Mouse (Mus musculus) liver, adult 2 months (tissue): Measurements from ENCODE around the gene Esp3. TPM values are rescaled to one million over a fixed set of nuclear protein-coding genes. Genes with fewer than 3 reads are reported as not detected.
"Not testable (repeated sequence)": the region's sequence is repeated elsewhere in the genome, so short reads cannot be mapped to it uniquely, and the experiment has no call there.

ENCODE experiments used
- DNase-seq: peaks from one replicate; pipeline ENCODE4 v3.0.0-alpha.2; 2011; ENCODE audit warnings: low read depth, low spot score; ENCODE audit errors: extremely low read depth
- H3K27ac ChIP-seq: fragments of 200-500 bp; replicated peaks from 2 replicates; pipeline ENCODE4 v1.5.1; 2012; ENCODE audit warnings: low read depth, mild to moderate bottlenecking, control low read depth, inconsistent platforms, low read length; ENCODE audit not compliant: insufficient read depth
- H3K27me3 ChIP-seq: fragments of 200-500 bp; 2 replicates; pipeline ENCODE4 v1.6.1; 2012; ENCODE audit warnings: mild to moderate bottlenecking, moderate library complexity, low read length, inconsistent platforms; ENCODE audit not compliant: control insufficient read depth, insufficient read depth
- H3K36me3 ChIP-seq: fragments of 200-500 bp; 2 replicates; pipeline ENCODE4 v1.6.1; 2012; ENCODE audit warnings: low read length, inconsistent platforms; ENCODE audit not compliant: control insufficient read depth, insufficient read depth
- H3K4me1 ChIP-seq: fragments of 200-500 bp; 2 replicates; pipeline ENCODE4 v1.6.1; 2011; ENCODE audit warnings: low read length; ENCODE audit not compliant: control insufficient read depth, insufficient read depth
- H3K4me3 ChIP-seq: fragments of 200-500 bp; 2 replicates; pipeline ENCODE4 v1.5.1; 2011; ENCODE audit warnings: low read depth, mild to moderate bottlenecking, control low read depth, low read length, moderate library complexity; ENCODE audit not compliant: insufficient read depth
- H3K79me2 ChIP-seq: fragments of 200-500 bp; 2 replicates; pipeline ENCODE4 v1.6.1; 2012; ENCODE audit warnings: inconsistent platforms, mild to moderate bottlenecking, low read length, moderate library complexity; ENCODE audit not compliant: control insufficient read depth, insufficient read depth
- H3K9ac ChIP-seq: fragments of 200-500 bp; 2 replicates; pipeline ENCODE4 v1.6.1; 2012; ENCODE audit warnings: low read depth, mild to moderate bottlenecking, control low read depth, inconsistent platforms, low read length
- CTCF ChIP-seq: fragments of 200-500 bp; IDR thresholded peaks from 2 replicates; pipeline ENCODE4 v1.5.1; 2011; ENCODE audit warnings: low read depth, low read length, control low read depth
- POLR2A ChIP-seq: fragments of 200-500 bp; IDR thresholded peaks from 2 replicates; pipeline ENCODE4 v1.6.1; 2011; ENCODE audit warnings: low read length, control low read depth; ENCODE audit not compliant: insufficient read depth; ENCODE audit errors: extremely low read depth
- whole genome bisulfite sequencing: fragments of 180-500 bp; shearing (Covaris S2); methylation state at CpG from one replicate; pipeline ENCODE4 v1.1.7; 2018; 5-methylcytosine and 5-hydroxymethylcytosine counted together
- polyA plus RNA-seq: library from polyadenylated mRNA; depleted of rRNA; stranded (reverse); fragments of >200 nt; gene quantifications from 2 replicates; pipeline ENCODE4 v1.2.3, GENCODE M21; 2012; rRNA removed
- total RNA-seq: library from RNA; depleted of rRNA; stranded (reverse); fragments of >200 nt; gene quantifications from 2 replicates; pipeline ENCODE4 v1.2.3, GENCODE M21; 2014; rRNA removed

Gene Esp3
- total RNA-seq (not detected in 2 replicates), polyA plus RNA-seq (not detected in 2 replicates)

DNA sequence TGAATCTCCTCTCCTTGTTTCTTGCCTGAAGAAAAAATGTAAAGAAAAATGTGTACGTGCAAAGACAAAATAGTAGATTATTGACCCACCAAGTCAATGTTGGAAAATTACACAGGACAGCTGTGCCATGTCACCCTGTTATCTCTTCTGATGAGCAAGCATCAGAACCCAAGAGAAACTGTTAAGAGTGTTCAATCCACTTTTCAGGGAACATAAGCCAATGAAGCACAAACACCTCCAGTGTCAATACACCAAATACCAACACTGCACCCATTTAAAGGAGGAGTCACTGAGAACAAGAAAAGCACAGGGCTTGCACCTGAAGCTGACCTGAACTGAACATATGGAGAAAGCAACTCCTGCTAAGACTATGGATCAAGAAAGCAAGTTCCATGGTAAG is at the start of gene Esp3:
Gene Esp3 (plus strand): TSS at position 301 of the 400 bp plus-strand sequence.
- not testable (repeated sequence) for H3K27ac ChIP-seq, H3K79me2 ChIP-seq, DNase-seq, H3K27me3 ChIP-seq, H3K36me3 ChIP-seq, H3K4me1 ChIP-seq, H3K4me3 ChIP-seq, H3K9ac ChIP-seq
- WGBS: 82% methylated on average over 1 of the region's 1 CpGs

DNA sequence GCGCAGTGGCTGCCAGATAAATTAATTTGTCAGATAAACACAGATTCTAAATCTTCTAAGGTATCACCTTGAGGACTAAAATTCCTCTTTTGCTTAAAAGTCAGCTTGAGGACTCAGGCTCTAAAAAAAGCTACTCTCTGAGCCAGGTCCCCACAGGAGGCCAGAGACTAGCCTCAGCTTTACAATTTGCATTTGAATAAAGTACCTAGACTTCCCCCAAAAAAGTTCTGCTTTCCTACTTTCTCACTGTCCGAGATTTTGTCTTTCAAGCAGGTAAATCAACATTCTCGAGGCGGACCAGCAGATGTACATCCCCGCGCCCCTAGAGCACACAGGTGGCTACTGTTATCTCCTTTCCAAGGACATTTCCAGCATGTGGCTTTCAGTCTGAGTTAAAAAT is 48.0 kb upstream of the Esp3 start:
- not testable (repeated sequence) for DNase-seq, H3K9ac ChIP-seq, H3K27me3 ChIP-seq, H3K27ac ChIP-seq, H3K79me2 ChIP-seq, H3K36me3 ChIP-seq, H3K4me3 ChIP-seq, H3K4me1 ChIP-seq
- 45% methylated on average over 6 of the region's 6 CpGs for WGBS

DNA sequence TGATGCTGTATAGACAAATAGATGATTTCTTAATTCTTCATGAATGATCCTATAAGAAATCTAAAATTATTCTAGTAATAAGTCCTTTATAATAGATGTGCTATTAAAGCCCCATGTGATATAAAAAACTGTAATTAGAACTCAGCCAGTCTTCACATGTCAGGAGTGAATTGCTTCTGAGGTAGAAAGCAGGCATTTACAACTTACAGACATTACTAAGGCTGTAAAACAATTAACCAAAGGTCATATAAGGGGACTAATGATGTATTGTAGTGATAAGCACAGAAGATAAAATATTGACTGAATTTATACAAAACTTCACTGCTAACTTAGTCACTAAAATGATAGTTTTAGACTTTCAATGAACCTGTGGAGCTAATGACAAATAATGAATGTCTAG is 40.6 kb upstream of the Esp3 start:
- TF ChIP-seq POLR2A (no peak), CTCF (no peak)

DNA sequence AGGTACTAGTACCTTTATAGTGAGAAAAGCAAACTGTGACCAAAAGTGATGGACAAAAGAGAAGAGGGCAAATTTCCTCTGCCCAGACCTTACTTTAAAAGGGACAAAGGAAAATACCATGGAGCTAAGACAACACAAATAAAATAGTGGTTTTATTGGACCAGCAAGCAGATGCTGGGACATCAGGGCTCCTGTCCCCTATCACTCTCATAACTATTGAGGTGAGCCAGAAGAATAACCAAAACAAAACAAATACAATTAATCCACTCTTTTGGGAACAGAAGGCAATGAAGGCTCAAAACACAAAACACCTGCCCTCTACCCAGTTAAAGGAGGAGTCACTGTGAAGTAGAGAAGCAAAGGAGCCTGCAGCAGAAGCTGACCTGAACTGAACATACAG is 33.6 kb upstream of the Esp3 start, which contains the start of gene Esp4:
Gene Esp4 (plus strand): TSS at position 301 of the 400 bp plus-strand sequence.
- no peak within 1 kb of the TSS for H3K9ac ChIP-seq

More for the DNA sequence above, 40.6 kb upstream of the Esp3 start:
- no peak for DNase-seq
- H3K27me3 ChIP-seq: no peaks in the 10 kb centered on the region
- no peak overlapping the region for H3K27ac ChIP-seq
- no peaks in the 10 kb centered on the region for H3K4me1 ChIP-seq
- H3K4me3 ChIP-seq: no peak overlapping the region
- H3K9ac ChIP-seq: no peak overlapping the region
- no peaks in the 10 kb centered on the region for H3K36me3 ChIP-seq
- H3K79me2 ChIP-seq: no peaks in the 10 kb centered on the region

DNA sequence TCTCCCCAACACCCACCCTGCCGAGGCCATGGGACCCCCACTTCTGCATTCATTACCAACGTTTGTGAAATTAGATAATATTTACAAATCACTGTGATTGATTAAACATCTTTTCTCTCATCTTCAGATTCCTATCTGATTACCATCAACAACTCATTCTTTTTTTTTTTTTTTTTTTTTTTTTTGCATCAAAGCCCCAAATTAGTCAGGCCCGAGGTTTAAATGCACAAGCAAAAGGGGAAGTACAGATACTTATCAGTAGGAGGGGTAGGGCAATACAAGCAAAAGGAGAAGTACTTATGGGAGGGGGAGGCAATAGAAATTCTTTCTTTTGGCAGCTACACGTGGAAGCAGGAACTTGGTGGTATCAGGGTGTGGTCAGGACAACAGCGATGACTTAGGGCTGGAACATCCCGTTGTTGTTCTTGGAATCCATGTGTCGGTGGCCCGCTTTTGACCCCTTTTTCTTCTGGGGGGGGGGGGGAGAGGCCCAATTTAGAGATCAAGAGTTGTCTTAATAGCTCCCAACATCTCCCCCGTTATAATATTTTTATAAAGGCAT is 30.3 kb downstream of the Esp3 start:
- not testable (repeated sequence) for H3K79me2 ChIP-seq, H3K9ac ChIP-seq, H3K4me1 ChIP-seq, DNase-seq, H3K27me3 ChIP-seq, H3K27ac ChIP-seq, H3K36me3 ChIP-seq, H3K4me3 ChIP-seq
- 71% methylated on average over 9 of the region's 9 CpGs for WGBS

More for the DNA sequence above, 33.6 kb upstream of the Esp3 start, which contains the start of gene Esp4:
- no peak for DNase-seq
- Histone ChIP-seq H3K27me3 (no peaks in the 10 kb centered on the region), H3K4me1 (no peaks in the 10 kb centered on the region), H3K36me3 (no peaks in the 10 kb centered on the region), H3K27ac (no peak within 1 kb of the TSS), H3K79me2 (no peaks in the 10 kb centered on the region), H3K4me3 (no peak within 1 kb of the TSS)
- no peak for TF ChIP-seq CTCF
- TF ChIP-seq POLR2A: no peak

DNA sequence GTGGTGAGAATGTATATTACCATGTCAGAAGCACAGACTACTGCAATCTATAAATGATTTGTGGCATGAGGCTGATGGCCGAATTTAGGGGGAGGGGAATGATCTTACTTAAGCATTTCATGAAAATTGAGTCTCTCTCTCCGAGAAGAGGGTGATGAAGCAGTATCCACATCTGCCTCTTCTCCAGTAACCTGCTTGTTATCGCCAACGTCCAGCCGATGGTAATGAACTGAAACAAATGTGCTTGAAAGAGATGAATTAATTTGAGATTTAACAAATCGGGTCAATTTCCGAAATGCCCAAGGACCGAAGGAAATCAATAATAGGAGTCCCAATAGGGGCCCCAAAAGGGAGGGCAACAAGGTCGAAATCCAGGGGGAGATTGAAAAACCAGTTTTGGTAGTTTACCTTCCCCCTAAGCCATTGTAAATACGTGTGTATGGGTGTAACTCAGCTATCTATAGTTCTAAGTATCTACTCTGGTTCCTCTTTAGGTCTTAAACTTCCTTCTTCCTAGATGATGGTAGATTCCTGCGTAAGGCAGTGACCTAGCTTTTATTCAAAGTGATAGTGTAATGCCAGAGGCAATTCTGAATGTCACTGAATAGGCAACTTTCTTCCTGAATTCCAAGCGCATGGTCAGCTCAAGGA is 31.4 kb downstream of the Esp3 start:
- DNase-seq, H3K9ac ChIP-seq, H3K4me1 ChIP-seq, H3K4me3 ChIP-seq, H3K79me2 ChIP-seq, H3K27me3 ChIP-seq, H3K27ac ChIP-seq, H3K36me3 ChIP-seq: not testable (repeated sequence)
- WGBS: 77% methylated on average over 12 of the region's 12 CpGs

Other genes starting within 250 kb of the Esp3 start
- not detected in 2 replicates for gene Esp8, start 112.1 kb upstream of the Esp3 start, total RNA-seq
- gene Esp8, start 112.1 kb upstream of the Esp3 start, polyA plus RNA-seq: not detected in 2 replicates
- not detected in 2 replicates for gene Esp6, start 70.6 kb upstream of the Esp3 start, total RNA-seq
- gene Esp6, start 70.6 kb upstream of the Esp3 start, polyA plus RNA-seq: not detected in 2 replicates
- not detected in 2 replicates for gene Esp4, start 33.5 kb upstream of the Esp3 start, total RNA-seq
- gene Esp4, start 33.5 kb upstream of the Esp3 start, polyA plus RNA-seq: not detected in 2 replicates
- not detected in 2 replicates for gene Esp1, start 95.0 kb downstream of the Esp3 start, total RNA-seq
- gene Esp1, start 95.0 kb downstream of the Esp3 start, polyA plus RNA-seq: not detected in 2 replicates
- gene Crisp2, start 174.9 kb downstream of the Esp3 start, total RNA-seq: 0.20 and 0.74 TPM in 2 replicates
- 0.21 TPM in 1 of 2 replicates, not detected in the other for gene Crisp2, start 174.9 kb downstream of the Esp3 start, polyA plus RNA-seq
- not detected in 2 replicates for gene Rhag, start 179.1 kb downstream of the Esp3 start, total RNA-seq
- not detected in 2 replicates for gene Rhag, start 179.1 kb downstream of the Esp3 start, polyA plus RNA-seq
- gene 9130008F23Rik, start 248.5 kb downstream of the Esp3 start, total RNA-seq: 0.92 and 0.94 TPM in 2 replicates
- gene 9130008F23Rik, start 248.5 kb downstream of the Esp3 start, polyA plus RNA-seq: 0.12 and 0.32 TPM in 2 replicates